Mouse (Mus musculus) kidney, adult 2 months (tissue): Measurements from ENCODE around the gene Olfr1281.
"Not testable (repeated sequence)": the region's sequence is repeated elsewhere in the genome, so short reads cannot be mapped to it uniquely, and the experiment has no call there.

Source experiments
- CTCF ChIP-seq: fragments of 200-500 bp; conservative IDR thresholded peaks from 2 replicates; pipeline ENCODE4 v1.5.1; 2011; ENCODE audit warnings: low read depth, mild to moderate bottlenecking, control low read depth, low read length, moderate library complexity, mixed read lengths; ENCODE audit not compliant: insufficient read depth, insufficient read length
- POLR2A ChIP-seq: fragments of 200-500 bp; IDR thresholded peaks from one replicate; pipeline ENCODE4 v1.6.1; 2011; ENCODE audit warnings: low read depth, low read length, control low read depth

DNA sequence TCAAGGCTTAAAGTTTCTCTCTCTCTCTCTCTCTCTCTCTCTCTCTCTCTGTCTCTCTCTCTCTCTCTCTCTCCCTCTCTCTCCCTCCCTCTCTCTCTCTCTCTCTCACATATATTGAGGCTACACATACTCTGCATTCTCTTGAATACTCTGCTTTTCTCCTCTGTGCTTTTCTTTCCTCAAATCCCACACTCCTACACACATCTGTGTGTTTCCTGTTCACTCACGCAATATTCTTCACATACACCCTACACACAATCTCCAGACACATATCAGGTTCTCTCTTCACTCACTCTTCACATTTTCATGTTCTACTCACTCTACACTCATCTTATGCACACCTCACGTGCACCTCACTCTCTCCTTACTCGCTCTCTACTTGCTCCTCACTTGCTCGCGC, 7.4 kb downstream of the Olfr1281 start:
- TF ChIP-seq POLR2A, CTCF: not testable (repeated sequence)
